Mouse (Mus musculus): ENCODE measurements at regions not wholly inside any gene's neighbourhood (a gene's known extent, or its start where the extent isn't known, plus 50 kb on each side); places are given as distances from the start of the nearest gene placed in this dataset.

DNA sequence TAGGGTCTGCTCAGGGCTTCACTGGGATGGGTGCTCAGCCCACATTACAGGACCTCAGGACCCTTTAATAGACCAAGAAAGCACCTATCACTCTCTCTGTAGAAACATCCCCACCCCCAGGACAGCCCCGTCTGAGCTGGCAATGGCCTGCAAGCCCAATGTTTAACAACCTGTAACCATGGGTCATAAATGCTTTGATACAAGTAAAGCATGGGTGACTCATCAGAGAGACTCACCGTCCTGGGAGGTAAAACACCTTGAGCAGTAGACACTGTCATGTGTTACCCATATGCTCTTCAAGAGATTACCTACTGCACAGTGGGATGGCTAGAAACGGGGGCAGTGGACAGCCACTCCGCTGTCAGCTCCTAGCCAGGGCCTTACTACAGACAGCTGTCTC is 92.7 kb downstream of the Cdc5l start:
- TF ChIP-seq CTCF (IDR thresholded peaks at IDR 0.05; ENCODE audit: insufficient read depth, low read length) (no peak), POLR2A (IDR thresholded peaks at IDR 0.05; ENCODE audit: borderline replicate concordance, extremely low read depth, low read depth, low read length) (no peak)
